Mouse (Mus musculus): Measurements from ENCODE around the gene Fastkd5. TPM values are rescaled to one million over a fixed set of nuclear protein-coding genes. Genes with fewer than 3 reads are reported as not detected.

The Fastkd5 gene
- polyA plus RNA-seq (2014; fragmentation: Illumina TruSeq; extraction: RNeasy Lipid Tissue Mini Kit (QIAGEN cat#74804); ENCODE audit: low replicate concordance) = 22.9 TPM

DNA sequence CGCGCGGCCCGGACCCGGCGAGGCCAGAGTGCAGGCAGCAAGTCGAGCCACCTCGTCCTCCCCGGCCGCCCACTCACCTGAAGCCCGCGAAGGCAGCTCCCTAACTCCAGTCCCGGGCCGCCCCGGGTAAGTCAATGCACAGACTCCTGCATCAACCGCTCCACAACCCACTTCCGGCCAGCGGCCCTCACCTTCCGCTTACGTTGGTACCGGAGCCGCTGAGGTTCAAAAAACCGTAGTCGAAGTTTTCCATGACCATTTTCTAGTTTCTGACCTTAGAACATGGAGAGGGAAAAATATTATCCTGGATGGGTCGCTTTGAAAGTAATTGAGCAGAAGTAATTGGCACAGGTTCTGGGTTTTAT, at the start of gene Fastkd5, which contains the start of gene Ubox5:
Fastkd5 (minus strand) TSS at position 189 of the 365 bp plus-strand sequence.
Ubox5 (minus strand) TSS at position 200 of the 365 bp plus-strand sequence.

DNA sequence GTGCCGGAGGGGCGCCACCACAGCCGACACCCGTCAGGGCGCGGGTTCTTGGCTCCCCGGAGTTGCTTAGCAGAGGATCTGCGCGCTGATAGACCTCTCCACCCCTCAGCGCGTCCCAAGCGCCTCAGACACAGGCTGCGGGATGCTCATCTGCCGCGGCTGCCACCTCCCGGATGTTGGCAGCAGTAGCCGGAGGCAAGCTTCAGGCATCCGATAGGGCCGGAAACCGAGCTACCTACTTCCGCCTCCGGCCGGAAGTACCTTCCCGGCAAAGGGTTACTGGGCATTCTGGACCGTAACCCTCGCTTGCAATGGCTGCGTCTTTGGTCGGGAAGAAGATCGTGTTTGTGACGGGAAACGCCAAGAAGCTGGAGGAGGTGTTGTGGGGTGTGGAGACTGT, 37.7 kb upstream of the Fastkd5 start, which contains the start of gene Itpa:
Itpa (plus strand) TSS at position 52 of the 400 bp plus-strand sequence.

DNA sequence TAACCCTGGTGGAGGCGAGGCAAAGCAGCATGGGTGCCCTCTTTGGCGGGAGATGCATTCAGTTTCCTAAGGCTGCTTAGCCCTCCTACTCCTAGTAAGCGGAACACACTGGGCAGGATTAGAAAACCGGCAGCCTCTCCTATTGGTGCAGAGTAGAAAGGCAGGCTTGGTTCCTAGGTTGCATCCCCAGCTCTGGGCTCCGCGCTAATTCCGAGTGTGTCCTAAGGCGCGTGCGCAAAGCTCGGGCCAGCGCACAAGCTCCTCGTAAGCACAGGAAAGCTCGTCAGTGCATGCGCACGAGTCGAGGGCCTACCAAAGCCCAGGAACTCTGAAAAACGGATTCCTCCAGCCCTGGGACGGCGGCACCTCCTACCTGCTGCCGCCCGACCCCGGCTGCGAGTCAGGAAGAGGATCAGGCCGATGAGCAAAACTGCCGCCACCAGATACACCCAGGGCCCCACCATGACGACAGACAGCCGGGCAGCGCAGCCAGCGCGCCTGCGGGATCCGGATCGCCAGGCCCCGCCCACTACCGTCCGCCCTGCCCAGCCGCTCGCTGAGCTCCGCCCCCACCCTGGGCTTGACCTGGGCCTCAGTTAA, 34.4 kb upstream of the Fastkd5 start, which contains the start of gene Ddrgk1:
Ddrgk1 (minus strand) TSS at position 558 of the 600 bp plus-strand sequence.

DNA sequence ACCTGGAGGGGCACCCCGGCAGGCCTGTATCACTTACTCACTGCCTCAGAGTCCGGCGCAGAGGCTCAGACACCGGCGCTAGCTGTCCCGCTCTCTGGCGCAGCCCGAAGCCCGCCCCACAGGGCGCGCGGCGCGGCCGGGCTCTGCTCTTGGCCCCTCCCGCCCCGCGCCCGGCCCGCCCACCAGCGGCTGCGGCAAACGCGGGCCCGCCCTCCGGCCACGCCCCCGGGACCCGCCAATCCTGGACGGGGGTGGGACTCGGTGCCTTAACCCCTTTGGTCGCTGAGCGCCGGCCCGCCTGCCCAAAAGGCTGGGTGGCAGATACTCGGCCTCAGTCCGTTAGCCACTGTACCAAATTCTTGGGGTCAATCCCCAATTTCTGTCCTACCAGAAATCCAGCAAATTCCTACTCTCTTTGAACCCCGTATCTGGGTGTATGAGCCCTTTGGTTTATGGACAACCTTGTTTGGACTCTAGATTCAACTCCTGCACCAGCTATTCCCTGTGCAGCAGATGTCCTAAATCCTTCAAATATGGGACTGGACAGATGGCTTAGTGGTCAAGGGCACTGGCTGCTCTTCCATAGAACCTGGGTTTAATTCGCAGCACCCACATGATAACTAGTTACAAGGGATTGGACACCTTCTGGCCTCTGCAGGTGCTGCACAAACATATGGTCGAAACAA, 13.0 kb upstream of the Fastkd5 start, which contains the start of gene Lzts3:
Lzts3 (minus strand) TSS at position 120 of the 686 bp plus-strand sequence.

DNA sequence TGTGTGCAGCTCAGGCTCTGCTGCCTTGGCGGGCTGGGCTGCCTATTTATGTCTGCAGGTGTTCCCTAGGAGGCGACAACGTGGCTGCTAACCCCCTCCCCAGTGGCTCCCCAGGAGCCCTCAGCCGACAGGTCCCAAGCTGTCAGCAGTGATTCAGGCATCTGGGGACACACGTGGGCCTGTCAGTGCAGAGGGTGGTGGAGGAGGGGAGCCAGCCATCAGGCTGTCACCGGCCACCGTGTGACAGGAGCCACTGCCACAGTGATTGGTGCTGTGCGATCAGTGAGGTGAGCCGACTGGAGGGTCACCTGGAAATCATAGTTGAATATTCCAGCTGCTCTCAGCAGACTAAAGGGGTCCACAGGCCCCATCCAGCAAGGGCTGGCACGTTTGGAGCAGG, 47.3 kb downstream of the Fastkd5 start, which contains the start of gene Avp:
Avp (minus strand) TSS at position 3 of the 400 bp plus-strand sequence.

DNA sequence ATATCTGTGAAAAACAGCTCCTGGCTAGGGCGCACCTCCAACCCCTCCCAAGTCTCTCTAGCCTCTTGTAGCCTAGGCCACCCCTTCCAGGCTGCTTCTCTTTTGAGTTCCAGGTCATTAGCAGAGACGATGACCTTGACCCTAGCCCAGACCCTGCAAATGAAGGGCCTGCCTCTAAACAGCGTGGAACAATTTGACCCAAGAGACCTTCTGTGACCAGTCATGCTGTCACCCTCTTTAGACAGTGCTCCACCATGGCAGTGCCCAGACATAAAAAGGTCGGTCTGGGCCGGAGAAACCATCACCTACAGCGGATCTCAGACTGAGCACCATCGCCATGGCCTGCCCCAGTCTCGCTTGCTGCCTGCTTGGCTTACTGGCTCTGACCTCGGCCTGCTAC, 54.0 kb downstream of the Fastkd5 start, which contains the start of gene Oxt:
Oxt (plus strand) TSS at position 301 of the 400 bp plus-strand sequence.

Other genes with a start within 250 kb of the Fastkd5 start
- not detected for gene Cpxm1, start 232.5 kb downstream of the Fastkd5 start, polyA plus RNA-seq (2014; fragmentation: Illumina TruSeq; extraction: RNeasy Lipid Tissue Mini Kit (QIAGEN cat#74804); ENCODE audit: low replicate concordance)
- not detected for gene Gm28372, start 224.8 kb downstream of the Fastkd5 start, polyA plus RNA-seq (2014; fragmentation: Illumina TruSeq; extraction: RNeasy Lipid Tissue Mini Kit (QIAGEN cat#74804); ENCODE audit: low replicate concordance)
- gene 1700020A23Rik, start 224.8 kb downstream of the Fastkd5 start, polyA plus RNA-seq (2014; fragmentation: Illumina TruSeq; extraction: RNeasy Lipid Tissue Mini Kit (QIAGEN cat#74804); ENCODE audit: low replicate concordance) = not detected
- gene Tmem239, start 223.5 kb downstream of the Fastkd5 start, polyA plus RNA-seq (2014; fragmentation: Illumina TruSeq; extraction: RNeasy Lipid Tissue Mini Kit (QIAGEN cat#74804); ENCODE audit: low replicate concordance) = not detected
- gene Vps16, start 205.7 kb downstream of the Fastkd5 start, polyA plus RNA-seq (2014; fragmentation: Illumina TruSeq; extraction: RNeasy Lipid Tissue Mini Kit (QIAGEN cat#74804); ENCODE audit: low replicate concordance) = 16.3 TPM
- 3.5 TPM for gene Pced1a, start 205.3 kb downstream of the Fastkd5 start, polyA plus RNA-seq (2014; fragmentation: Illumina TruSeq; extraction: RNeasy Lipid Tissue Mini Kit (QIAGEN cat#74804); ENCODE audit: low replicate concordance)
- 52.3 TPM for gene Ptpra, start 179.7 kb downstream of the Fastkd5 start, polyA plus RNA-seq (2014; fragmentation: Illumina TruSeq; extraction: RNeasy Lipid Tissue Mini Kit (QIAGEN cat#74804); ENCODE audit: low replicate concordance)
- 0.59 TPM for gene Mrps26, start 66.3 kb downstream of the Fastkd5 start, polyA plus RNA-seq (2014; fragmentation: Illumina TruSeq; extraction: RNeasy Lipid Tissue Mini Kit (QIAGEN cat#74804); ENCODE audit: low replicate concordance)
- gene Oxt, start 53.9 kb downstream of the Fastkd5 start, polyA plus RNA-seq (2014; fragmentation: Illumina TruSeq; extraction: RNeasy Lipid Tissue Mini Kit (QIAGEN cat#74804); ENCODE audit: low replicate concordance) = not detected
- not detected for gene Avp, start 47.5 kb downstream of the Fastkd5 start, polyA plus RNA-seq (2014; fragmentation: Illumina TruSeq; extraction: RNeasy Lipid Tissue Mini Kit (QIAGEN cat#74804); ENCODE audit: low replicate concordance)
- 3.2 TPM for gene Ubox5, start within 50 bp of the Fastkd5 start, polyA plus RNA-seq (2014; fragmentation: Illumina TruSeq; extraction: RNeasy Lipid Tissue Mini Kit (QIAGEN cat#74804); ENCODE audit: low replicate concordance)
- gene Lzts3, start 12.8 kb upstream of the Fastkd5 start, polyA plus RNA-seq (2014; fragmentation: Illumina TruSeq; extraction: RNeasy Lipid Tissue Mini Kit (QIAGEN cat#74804); ENCODE audit: low replicate concordance) = 5.8 TPM
- 3.7 TPM for gene Ddrgk1, start 34.6 kb upstream of the Fastkd5 start, polyA plus RNA-seq (2014; fragmentation: Illumina TruSeq; extraction: RNeasy Lipid Tissue Mini Kit (QIAGEN cat#74804); ENCODE audit: low replicate concordance)
- gene Itpa, start 37.6 kb upstream of the Fastkd5 start, polyA plus RNA-seq (2014; fragmentation: Illumina TruSeq; extraction: RNeasy Lipid Tissue Mini Kit (QIAGEN cat#74804); ENCODE audit: low replicate concordance) = 28.7 TPM
- 0.15 TPM for gene Slc4a11, start 67.5 kb upstream of the Fastkd5 start, polyA plus RNA-seq (2014; fragmentation: Illumina TruSeq; extraction: RNeasy Lipid Tissue Mini Kit (QIAGEN cat#74804); ENCODE audit: low replicate concordance)

Data from small intestine, adult 10 weeks (tissue).